8 mouse cellular contexts compared by ENCODE assay signal in genomic region chr1:157101122-157101865, GRCm38 (mm10). TPM values are rescaled to one million over a fixed set of nuclear protein-coding genes. Genes with fewer than 3 reads are reported as not detected.
A peak's percentile ranks its signal among the peaks of the same experiment; 100 is the strongest.
DNase-seq lines count a peak whose midpoint lies in the region; ATAC-seq and TF ChIP-seq lines count a peak whose summit lies in the region.

No protein-coding gene starts in this region.

- 0 out of 2 replicates have a peak, but pooled peaks cover 4% of the 10 kb centered on the region for H3K4me1 ChIP-seq in intestine, postnatal 0 days (replicated peaks; ENCODE audit: control insufficient read depth, insufficient read depth, low read length)

- no peak for TF ChIP-seq CTCF in intestine, postnatal 0 days (IDR thresholded peaks at IDR 0.05; ENCODE audit: low read depth)

- H3K4me2 ChIP-seq in intestine, postnatal 0 days (replicated peaks; ENCODE audit: low read depth), result peak overlapping the region; percentile 54

- peak overlapping the region; percentile 16; the same call in 1 of the 2 replicates for H3K4me3 ChIP-seq in intestine, postnatal 0 days (ENCODE audit: low read depth, low read length)

- H3K27ac ChIP-seq in intestine, postnatal 0 days (ENCODE audit: low read depth, low read length), result no peak overlapping the region

- peak; percentile 56; the same call in 1 of the 2 replicates for ATAC-seq in intestine, postnatal 0 days

- H3K27me3 ChIP-seq in intestine, postnatal 0 days (replicated peaks; ENCODE audit: control insufficient read depth, insufficient read depth, low read length), result no peaks in the 10 kb centered on the region

- WGBS in intestine, postnatal 0 days, result 20% methylated on average over 19 of the region's 19 CpGs

- H3K9ac ChIP-seq in intestine, postnatal 0 days (ENCODE audit: low read depth, low read length), result 0 out of 2 replicates have a peak overlapping the region, but pooled peaks have one; percentile 11

- no peaks in the 10 kb centered on the region for H3K9me3 ChIP-seq in intestine, postnatal 0 days (ENCODE audit: control insufficient read depth)

- peak; percentile 12 for DNase-seq in kidney, adult 18-20 months
- DNase-seq in kidney, adult 11 months, result no peak
- DNase-seq in c-Kit-positive CD71-negative TER-119-negative erythroid progenitor cells, embryonic 14.5 days (ENCODE audit: low read depth), result peak; percentile 45
- peak; percentile 55 to 73 for DNase-seq in heart, adult 18-20 months
- peak; percentile 77 for DNase-seq in lung, postnatal 10 days
- DNase-seq in retina, postnatal 1 day, result peak; percentile 76
- DNase-seq in cerebellum, adult 11-12 months, result no peak

- H3K36me3 ChIP-seq in intestine, postnatal 0 days (ENCODE audit: control insufficient read depth, insufficient read depth), result no peaks in the 10 kb centered on the region

RNA-seq across cellular contexts. Expression of gene Tex35, which starts 7.2 kb away (rescaled TPM):
- not detected for total RNA-seq in heart, adult 18-20 months (2021)
- polyA plus RNA-seq in intestine, postnatal 0 days (2015; fragmentation: Nextera tagmentation; extraction: Ambion mirVana), result not detected in 2 replicates

Comparison
In these comparisons a context has a peak if more than half of its experiments do, and no peak if none do; other contexts are left out.
1. DNase-seq: peak in kidney, adult 18-20 months (single experiment), c-Kit-positive CD71-negative TER-119-negative erythroid progenitor cells, embryonic 14.5 days (single experiment), heart, adult 18-20 months (2 of 2), lung, postnatal 10 days (single experiment) and retina, postnatal 1 day (single experiment); none in kidney, adult 11 months (single experiment) and cerebellum, adult 11-12 months (single experiment).